Mouse (Mus musculus): ENCODE measurements around the gene Fam107b. TPM values are rescaled to one million over a fixed set of nuclear protein-coding genes. Genes with fewer than 3 reads are reported as not detected.
A peak's percentile ranks its signal among the peaks of the same experiment; 100 is the strongest.

The Fam107b gene
- polyA plus RNA-seq, 1 experiment from 2014 or later, result 37.8 TPM

- Histone ChIP-seq H3K4me1 (peaks cover 27% of the 10 kb centered on the region), H3K4me3 (no peak overlapping the region), H3K27me3 (ENCODE audit: insufficient read depth, poor library complexity, severe bottlenecking) (no peaks in the 10 kb centered on the region), H3K36me3 (no peaks in the 10 kb centered on the region), H3K27ac (no peak overlapping the region), H3K9me3 (no peaks in the 10 kb centered on the region)
- WGBS, result 69% methylated on average over 5 of the region's 5 CpGs
- no peak for DNase-seq (ENCODE audit: low spot score)
These were observed 157.1 kb downstream of the Fam107b start for GRCm38 (mm10) chr2:3727225-3727930.

GRCm38 (mm10) chr2:3728090-3728489 lies 157.8 kb downstream of the Fam107b start:
- no peaks in the 10 kb centered on the region for H3K36me3 ChIP-seq
- H3K9me3 ChIP-seq, result no peaks in the 10 kb centered on the region
- H3K4me1 ChIP-seq, result peaks cover 30% of the 10 kb centered on the region
- no peak overlapping the region for H3K27ac ChIP-seq
- DNase-seq (ENCODE audit: low spot score), result no peak
- 85% methylated on average over 4 of the region's 4 CpGs for WGBS
- no peak overlapping the region for H3K4me3 ChIP-seq
- H3K27me3 ChIP-seq (ENCODE audit: insufficient read depth, poor library complexity, severe bottlenecking), result no peaks in the 10 kb centered on the region

GRCm38 (mm10) chr2:3729586-3729985 lies 159.3 kb downstream of the Fam107b start:
- Histone ChIP-seq H3K9me3 (no peaks in the 10 kb centered on the region), H3K4me1 (peaks cover 30% of the 10 kb centered on the region), H3K27me3 (ENCODE audit: insufficient read depth, poor library complexity, severe bottlenecking) (no peaks in the 10 kb centered on the region), H3K4me3 (no peak overlapping the region), H3K27ac (no peak overlapping the region), H3K36me3 (no peaks in the 10 kb centered on the region)
- no peak for DNase-seq (ENCODE audit: low spot score)
- WGBS, result 55% methylated on average over 3 of the region's 3 CpGs

GRCm38 (mm10) chr2:3730744-3731143 lies 160.5 kb downstream of the Fam107b start:
- H3K36me3 ChIP-seq, result no peaks in the 10 kb centered on the region
- no peak for DNase-seq (ENCODE audit: low spot score)

GRCm38 (mm10) chr2:3731316-3732015 lies 161.2 kb downstream of the Fam107b start:
- 75% methylated on average over 14 of the region's 14 CpGs for WGBS
- peaks cover 32% of the 10 kb centered on the region for H3K4me1 ChIP-seq
- H3K27me3 ChIP-seq (ENCODE audit: insufficient read depth, poor library complexity, severe bottlenecking), result no peaks in the 10 kb centered on the region
- no peak overlapping the region for H3K4me3 ChIP-seq
- no peaks in the 10 kb centered on the region for H3K9me3 ChIP-seq
- H3K27ac ChIP-seq, result no peak overlapping the region
- H3K36me3 ChIP-seq, result no peaks in the 10 kb centered on the region
- no peak for DNase-seq (ENCODE audit: low spot score)

More at GRCm38 (mm10) chr2:3730744-3731143, 160.5 kb downstream of the Fam107b start:
- Histone ChIP-seq H3K27me3 (ENCODE audit: insufficient read depth, poor library complexity, severe bottlenecking) (no peaks in the 10 kb centered on the region), H3K4me1 (peaks cover 28% of the 10 kb centered on the region), H3K27ac (no peak overlapping the region; the same call in 1 of the 2 replicates), H3K4me3 (no peak overlapping the region), H3K9me3 (no peaks in the 10 kb centered on the region)
- 35% methylated on average over 10 of the region's 10 CpGs for WGBS

GRCm38 (mm10) chr2:3737917-3738694 lies 167.8 kb downstream of the Fam107b start:
- Histone ChIP-seq H3K27me3 (ENCODE audit: insufficient read depth, poor library complexity, severe bottlenecking) (no peaks in the 10 kb centered on the region), H3K27ac (no peak overlapping the region), H3K9me3 (no peaks in the 10 kb centered on the region), H3K4me3 (no peak overlapping the region), H3K36me3 (no peaks in the 10 kb centered on the region), H3K4me1 (peaks cover 21% of the 10 kb centered on the region)
- 79% methylated on average over 6 of the region's 6 CpGs for WGBS
- no peak for DNase-seq (ENCODE audit: low spot score)

GRCm38 (mm10) chr2:3738734-3739133 lies 168.4 kb downstream of the Fam107b start:
- no peak overlapping the region for H3K4me3 ChIP-seq
- WGBS, result 95% methylated on average over 12 of the region's 12 CpGs
- no peaks in the 10 kb centered on the region for H3K27me3 ChIP-seq (ENCODE audit: insufficient read depth, poor library complexity, severe bottlenecking)
- H3K9me3 ChIP-seq, result no peaks in the 10 kb centered on the region
- DNase-seq (ENCODE audit: low spot score), result no peak
- peaks cover 26% of the 10 kb centered on the region for H3K4me1 ChIP-seq
- H3K27ac ChIP-seq, result no peak overlapping the region
- no peaks in the 10 kb centered on the region for H3K36me3 ChIP-seq

GRCm38 (mm10) chr2:3739351-3739961 lies 169.2 kb downstream of the Fam107b start:
- no peak for DNase-seq (ENCODE audit: low spot score)
- Histone ChIP-seq H3K27me3 (ENCODE audit: insufficient read depth, poor library complexity, severe bottlenecking) (no peaks in the 10 kb centered on the region), H3K9me3 (no peaks in the 10 kb centered on the region), H3K4me3 (no peak overlapping the region), H3K36me3 (no peaks in the 10 kb centered on the region), H3K4me1 (peaks cover 33% of the 10 kb centered on the region), H3K27ac (no peak overlapping the region)
- WGBS, result 87% methylated on average over 7 of the region's 7 CpGs

- no peaks in the 10 kb centered on the region for H3K27me3 ChIP-seq (ENCODE audit: insufficient read depth, poor library complexity, severe bottlenecking)
- H3K4me3 ChIP-seq, result no peak overlapping the region
- peaks cover 41% of the 10 kb centered on the region for H3K4me1 ChIP-seq
- no peak overlapping the region for H3K27ac ChIP-seq
- H3K9me3 ChIP-seq, result no peaks in the 10 kb centered on the region
- WGBS, result 79% methylated on average over 3 of the region's 3 CpGs
- no peak for DNase-seq (ENCODE audit: low spot score)
- no peaks in the 10 kb centered on the region for H3K36me3 ChIP-seq
These were observed 170.0 kb downstream of the Fam107b start for GRCm38 (mm10) chr2:3740256-3740655.

- no peaks in the 10 kb centered on the region for H3K9me3 ChIP-seq
- H3K36me3 ChIP-seq, result no peaks in the 10 kb centered on the region
- no peaks in the 10 kb centered on the region for H3K27me3 ChIP-seq (ENCODE audit: insufficient read depth, poor library complexity, severe bottlenecking)
- no peak overlapping the region for H3K27ac ChIP-seq
- WGBS, result 90% methylated on average over 4 of the region's 4 CpGs
- H3K4me1 ChIP-seq, result peaks cover 45% of the 10 kb centered on the region
- DNase-seq (ENCODE audit: low spot score), result no peak
- no peak overlapping the region for H3K4me3 ChIP-seq
These were observed 170.4 kb downstream of the Fam107b start for GRCm38 (mm10) chr2:3740670-3741069.

GRCm38 (mm10) chr2:3742519-3742918 lies 172.2 kb downstream of the Fam107b start:
- Histone ChIP-seq H3K9me3 (no peaks in the 10 kb centered on the region), H3K4me3 (no peak overlapping the region), H3K27me3 (ENCODE audit: insufficient read depth, poor library complexity, severe bottlenecking) (no peaks in the 10 kb centered on the region), H3K4me1 (peaks cover 55% of the 10 kb centered on the region), H3K36me3 (no peaks in the 10 kb centered on the region), H3K27ac (no peak overlapping the region)
- WGBS, result 84% methylated on average over 6 of the region's 6 CpGs
- DNase-seq (ENCODE audit: low spot score), result no peak

GRCm38 (mm10) chr2:3745041-3745440 lies 174.8 kb downstream of the Fam107b start:
- H3K9me3 ChIP-seq, result no peaks in the 10 kb centered on the region
- peak overlapping the region; percentile 73 for H3K27ac ChIP-seq
- H3K27me3 ChIP-seq (ENCODE audit: insufficient read depth, poor library complexity, severe bottlenecking), result no peaks in the 10 kb centered on the region
- no peaks in the 10 kb centered on the region for H3K36me3 ChIP-seq
- DNase-seq (ENCODE audit: low spot score), result no peak
- peaks cover 66% of the 10 kb centered on the region for H3K4me1 ChIP-seq
- H3K4me3 ChIP-seq, result no peak overlapping the region; the same call in 1 of the 2 replicates
- WGBS, result 43% methylated on average over 3 of the region's 3 CpGs

All from heart, embryonic 10.5 days (tissue).